Mouse (Mus musculus): ENCODE measurements around the gene Lin7a.

- TF ChIP-seq MAX (IDR thresholded peaks at IDR 0.05; ENCODE audit: low read depth) (no peak), MYOG (IDR thresholded peaks at IDR 0.05; ENCODE audit: control insufficient read depth in 1 of 3, insufficient read depth in 1 of 3, insufficient read length in 2 of 3, low read depth in 2 of 3) (no peak), REST (IDR thresholded peaks at IDR 0.05; ENCODE audit: insufficient read depth, insufficient read length) (no peak), POLR2AphosphoS2 (IDR thresholded peaks at IDR 0.05; ENCODE audit: insufficient read length, low read depth) (no peak), POLR2A (IDR thresholded peaks at IDR 0.05; ENCODE audit: insufficient read length, low read depth) (no peak), MYOD1 (IDR thresholded peaks at IDR 0.05; ENCODE audit: control insufficient read depth in 1 of 3, insufficient read length in 2 of 3, low read depth in 2 of 3) (no peak)
These were observed 105.7 kb downstream of the Lin7a start for GRCm38 (mm10) chr10:107377218-107377617.

Measured in myocyte (in vitro differentiated cells).